Mouse (Mus musculus): ENCODE results near the gene Smr3a. TPM values are rescaled to one million over a fixed set of nuclear protein-coding genes. Genes with fewer than 3 reads are reported as not detected.

Gene Smr3a
- polyA plus RNA-seq (2017; shearing (Covaris generic)) = not detected

GRCm38 (mm10) chr5:88002249-88002648 lies at the start of gene Smr3a:
Gene Smr3a, plus strand, starts transcription at chr5:88002549.

GRCm38 (mm10) chr5:87969201-87969600 lies 33.1 kb upstream of the Smr3a start, which contains the start of the genes 2310003L06Rik and Gm28434:
Gene 2310003L06Rik, plus strand, starts transcription at chr5:87969459.
Gene Gm28434, plus strand, starts transcription at chr5:87969517.

GRCm38 (mm10) chr5:87979139-87979538 lies 23.2 kb upstream of the Smr3a start, which contains the start of gene Cabs1:
Gene Cabs1, plus strand, starts transcription at chr5:87979439.

Other genes starting within 250 kb of the Smr3a start
- gene Csn1s2a, start 228.0 kb upstream of the Smr3a start, polyA plus RNA-seq (2017; shearing (Covaris generic)) = not detected
- not detected for gene Csn1s2b, start 194.5 kb upstream of the Smr3a start, polyA plus RNA-seq (2017; shearing (Covaris generic))
- not detected for gene Prr27, start 176.9 kb upstream of the Smr3a start, polyA plus RNA-seq (2017; shearing (Covaris generic))
- gene Odam, start 117.5 kb upstream of the Smr3a start, polyA plus RNA-seq (2017; shearing (Covaris generic)) = not detected
- not detected for gene Csn3, start 77.0 kb upstream of the Smr3a start, polyA plus RNA-seq (2017; shearing (Covaris generic))
- gene 2310003L06Rik, start 33.1 kb upstream of the Smr3a start, polyA plus RNA-seq (2017; shearing (Covaris generic)) = 0.21 TPM
- gene Gm28434, start 33.0 kb upstream of the Smr3a start, polyA plus RNA-seq (2017; shearing (Covaris generic)) = not detected
- not detected for gene Cabs1, start 23.1 kb upstream of the Smr3a start, polyA plus RNA-seq (2017; shearing (Covaris generic))
- not detected for gene Smr2, start 84.0 kb downstream of the Smr3a start, polyA plus RNA-seq (2017; shearing (Covaris generic))
- gene Gm11116, start 109.0 kb downstream of the Smr3a start, polyA plus RNA-seq (2017; shearing (Covaris generic)) = not detected
- not detected for gene Gm11115, start 151.6 kb downstream of the Smr3a start, polyA plus RNA-seq (2017; shearing (Covaris generic))

All from naive thymus-derived CD4-positive, alpha-beta T cell, adult 5 months (primary cell).